Mouse (Mus musculus): ENCODE measurements around the gene Gpr152. TPM values are rescaled to one million over a fixed set of nuclear protein-coding genes. Genes with fewer than 3 reads are reported as not detected.
A peak's percentile ranks its signal among the peaks of the same experiment; 100 is the strongest.

Gpr152 gene
- total RNA-seq, 2 experiments from 2014 or later, result not detected

- no peak for DNase-seq (ENCODE audit: low spot score in 2 of 2)
- intact Hi-C loops (cut with DNase I), result no loop called here
Measured at GRCm38 (mm10) chr19:4147022-4147405, 7.4 kb downstream of the Gpr152 start.

- no peak for DNase-seq (ENCODE audit: low spot score in 2 of 2)
- intact Hi-C loops (cut with DNase I), result loop anchor here (2.0 kb wide), 1 partner anchor 15 kb away; the partner anchor contains the start of gene Rps6kb2
Measured at GRCm38 (mm10) chr19:4147782-4148490, 8.3 kb downstream of the Gpr152 start.

- intact Hi-C loops (cut with DNase I), result loop anchor here (2.0 kb wide), 1 partner anchor 14 kb away; the partner anchor contains the start of gene Rps6kb2
- DNase-seq (ENCODE audit: low spot score in 2 of 2), result peak; percentile 91 to 93
Measured at GRCm38 (mm10) chr19:4148491-4148806, 8.9 kb downstream of the Gpr152 start, which contains the start of gene Coro1b. Coro1b (plus strand) TSS chr19:4148619.

DNA sequence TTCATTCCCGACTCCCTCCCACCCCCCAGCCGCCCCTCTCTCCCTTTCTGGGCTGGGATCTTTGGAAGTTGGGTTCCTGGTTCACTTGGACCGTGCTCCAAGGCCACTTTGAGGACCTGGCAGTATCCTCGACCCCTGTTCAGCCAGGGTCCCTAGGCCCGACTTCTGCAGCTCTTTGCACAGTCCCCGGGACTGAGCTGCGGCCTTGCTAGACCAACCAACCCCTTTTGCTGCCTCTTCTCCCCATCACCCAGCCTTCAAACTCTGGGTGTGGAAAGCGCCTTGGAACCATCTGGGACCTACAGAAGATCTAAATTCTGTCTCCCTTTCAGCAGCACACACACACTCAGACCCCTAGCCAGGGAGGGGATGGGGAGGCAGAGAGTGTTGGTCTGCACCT is 9.2 kb downstream of the Gpr152 start:
- DNase-seq (ENCODE audit: low spot score in 2 of 2), result no peak
- intact Hi-C loops (cut with DNase I), result loop anchor here (2.0 kb wide), 1 partner anchor 14 kb away; the partner anchor contains the start of gene Rps6kb2

DNA sequence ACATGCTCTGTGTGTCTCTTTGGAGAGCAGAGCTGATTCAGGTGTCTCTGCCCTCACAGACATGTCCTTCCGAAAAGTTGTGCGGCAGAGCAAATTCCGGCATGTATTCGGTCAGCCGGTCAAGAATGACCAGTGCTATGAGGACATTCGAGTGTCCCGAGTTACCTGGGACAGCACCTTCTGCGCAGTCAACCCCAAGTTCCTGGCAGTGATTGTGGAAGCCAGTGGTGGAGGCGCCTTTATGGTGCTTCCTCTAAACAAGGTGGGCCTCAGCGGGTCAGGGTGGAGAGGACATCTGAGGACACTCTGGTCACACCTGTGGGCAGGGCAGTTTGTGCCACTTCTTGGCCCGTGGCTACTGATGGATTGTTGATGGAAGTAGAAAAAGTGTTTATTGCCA is 9.7 kb downstream of the Gpr152 start:
- intact Hi-C loops (cut with DNase I), result loop anchor here (2.0 kb wide), 1 partner anchor 14 kb away; the partner anchor contains the start of gene Rps6kb2
- DNase-seq (ENCODE audit: low spot score in 2 of 2), result no peak

- no peak for DNase-seq (ENCODE audit: low spot score in 2 of 2)
- intact Hi-C loops (cut with DNase I), result loop anchor here (2.0 kb wide), 1 partner anchor 13 kb away; the partner anchor contains the start of gene Rps6kb2
Measured at GRCm38 (mm10) chr19:4149764-4150461, 10.3 kb downstream of the Gpr152 start.

GRCm38 (mm10) chr19:4150567-4151487 is 11.2 kb downstream of the Gpr152 start:
- intact Hi-C loops (cut with DNase I), result no loop called here
- DNase-seq (ENCODE audit: low spot score in 2 of 2), result no peak

DNA sequence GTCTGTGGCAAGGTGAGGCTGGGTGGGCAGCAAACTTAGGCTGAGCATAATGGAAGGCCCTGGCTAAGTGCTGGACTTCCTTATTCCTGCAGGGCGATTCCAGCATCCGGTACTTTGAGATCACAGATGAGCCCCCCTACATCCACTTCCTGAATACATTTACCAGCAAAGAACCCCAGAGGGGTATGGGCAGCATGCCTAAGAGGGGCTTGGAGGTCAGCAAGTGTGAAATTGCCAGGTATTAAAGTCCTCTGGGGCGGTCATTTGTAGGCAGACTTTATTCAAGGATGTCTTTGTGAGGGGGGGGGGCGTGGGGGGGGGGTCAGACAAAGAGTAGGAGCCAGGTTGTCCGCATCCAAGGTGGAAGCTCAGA is 11.9 kb downstream of the Gpr152 start:
- no peak for DNase-seq (ENCODE audit: low spot score in 2 of 2)
- intact Hi-C loops (cut with DNase I), result no loop called here

DNA sequence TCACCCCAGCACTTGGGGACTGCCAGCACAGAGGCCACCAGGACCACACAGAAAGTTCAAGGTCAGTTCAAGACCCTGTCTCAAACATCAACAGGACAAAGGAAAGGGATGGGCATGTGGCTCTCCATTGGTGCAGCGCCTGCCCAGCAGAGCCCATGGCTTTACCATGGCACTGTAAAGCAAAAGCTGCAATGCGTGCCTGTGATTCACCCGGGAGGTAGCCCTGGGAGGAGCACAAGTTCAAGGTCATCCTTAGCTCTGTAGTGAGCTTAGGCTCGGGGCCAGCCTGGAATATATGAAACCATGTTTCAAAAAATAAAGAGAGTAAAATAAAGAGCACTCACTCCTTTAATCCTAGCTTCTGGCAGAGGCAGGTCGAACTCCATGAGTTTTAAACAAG is 12.3 kb downstream of the Gpr152 start:
- intact Hi-C loops (cut with DNase I), result no loop called here
- DNase-seq (ENCODE audit: low spot score in 2 of 2), result no peak

- no peak for DNase-seq (ENCODE audit: low spot score in 2 of 2)
- intact Hi-C loops (cut with DNase I), result no loop called here
Measured at GRCm38 (mm10) chr19:4152445-4153231, 13.1 kb downstream of the Gpr152 start.

- DNase-seq (ENCODE audit: low spot score in 2 of 2), result no peak
- intact Hi-C loops (cut with DNase I), result no loop called here
Measured at GRCm38 (mm10) chr19:4153232-4153654, 13.7 kb downstream of the Gpr152 start, which contains the start of gene Ptprcap. Ptprcap (plus strand) TSS chr19:4153604.

GRCm38 (mm10) chr19:4154437-4155222 is 15.0 kb downstream of the Gpr152 start:
- intact Hi-C loops (cut with DNase I), result no loop called here
- no peak for DNase-seq (ENCODE audit: low spot score in 2 of 2)

- DNase-seq (ENCODE audit: low spot score in 2 of 2), result no peak
- intact Hi-C loops (cut with DNase I), result no loop called here
Measured at GRCm38 (mm10) chr19:4155223-4156072, 15.9 kb downstream of the Gpr152 start.

- intact Hi-C loops (cut with DNase I), result no loop called here
- DNase-seq (ENCODE audit: low spot score in 2 of 2), result no peak
Measured at GRCm38 (mm10) chr19:4156073-4156579, 16.5 kb downstream of the Gpr152 start.

DNA sequence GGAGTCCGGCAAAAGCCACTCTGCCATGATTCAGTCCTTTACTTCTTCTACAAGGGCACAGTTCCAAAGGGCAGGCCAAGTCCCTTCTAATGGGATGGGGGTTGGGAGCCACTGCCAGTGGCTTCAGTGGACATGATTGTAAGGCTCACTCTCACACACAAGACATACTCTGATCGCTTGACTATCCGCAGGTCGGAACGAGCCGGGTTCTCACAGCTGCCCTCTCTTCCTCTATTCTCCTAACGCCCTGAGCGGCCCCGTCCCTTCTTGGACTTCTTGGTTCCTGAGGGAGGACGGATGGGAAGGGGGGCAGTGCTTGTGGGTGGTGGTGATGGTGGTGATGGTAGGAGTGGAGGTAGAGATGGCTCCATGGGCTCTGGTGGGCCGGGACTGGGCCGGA is 17.2 kb downstream of the Gpr152 start:
- DNase-seq (ENCODE audit: low spot score in 2 of 2), result no peak

GRCm38 (mm10) chr19:4159049-4159448 is 19.5 kb downstream of the Gpr152 start:
- no peak for DNase-seq (ENCODE audit: low spot score in 2 of 2)
- intact Hi-C loops (cut with DNase I), result no loop called here

More for the DNA sequence above, 17.2 kb downstream of the Gpr152 start:
- intact Hi-C loops (cut with DNase I), result no loop called here
